Mouse (Mus musculus): ENCODE data around the gene Ubp1. TPM values are rescaled to one million over a fixed set of nuclear protein-coding genes. Genes with fewer than 3 reads are reported as not detected.
A peak's percentile ranks its signal among the peaks of the same experiment; 100 is the strongest.
"Not testable (repeated sequence)": the region's sequence is repeated elsewhere in the genome, so short reads cannot be mapped to it uniquely, and the experiment has no call there.

Ubp1 gene
- polyA plus RNA-seq (2012; rRNA removed) = 123 and 145 TPM in 2 replicates

DNA sequence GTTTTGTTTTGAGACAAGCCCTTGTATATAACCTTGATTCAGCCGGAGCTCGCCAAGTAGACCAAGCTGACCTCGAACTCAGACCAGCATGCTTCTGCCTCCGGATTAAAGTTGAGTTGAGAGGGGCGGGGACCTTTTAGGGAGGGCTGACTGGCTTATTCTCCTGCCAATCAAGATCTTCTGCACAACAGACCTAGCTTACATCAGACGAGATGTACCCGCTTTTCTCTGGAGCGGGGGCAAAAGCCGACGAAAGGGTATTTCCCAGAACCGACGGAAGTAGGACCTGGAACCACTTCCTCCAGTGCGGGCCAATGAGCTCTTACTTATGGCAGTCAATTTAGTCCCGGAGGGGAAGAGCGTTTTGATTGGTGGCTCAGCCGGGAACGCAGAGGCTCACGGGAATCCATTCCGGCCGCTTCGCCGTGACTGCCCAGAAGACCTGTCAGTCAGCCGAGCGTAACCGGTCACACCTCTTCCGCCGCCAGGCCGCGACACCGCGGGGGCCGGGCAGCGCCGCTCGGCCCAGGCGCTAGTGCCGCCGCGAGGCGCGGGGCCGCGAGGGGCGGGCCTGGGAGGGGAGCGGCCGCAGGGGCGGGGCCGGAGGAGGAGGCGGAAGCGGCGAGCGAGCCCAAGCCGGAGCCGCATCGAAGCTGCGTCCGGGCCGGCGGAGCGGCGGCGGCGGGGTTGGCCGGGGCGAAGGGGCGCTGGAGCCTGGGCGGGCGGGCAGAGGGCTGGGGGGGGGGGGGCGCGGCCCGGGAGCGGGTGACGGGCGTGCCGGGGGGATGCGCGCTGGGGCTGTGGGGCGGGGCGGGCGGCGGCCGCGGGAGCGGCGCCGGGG, at the start of gene Ubp1:
Gene Ubp1 (plus strand): TSS at position 401 of the 841 bp plus-strand sequence.
- TF ChIP-seq POLR2A (IDR thresholded peaks at IDR 0.05; ENCODE audit: extremely low read depth, insufficient read depth, low read length) (peak; percentile 55), CTCF (IDR thresholded peaks at IDR 0.05; ENCODE audit: extremely low read depth, insufficient read depth, low read length) (no peak)
- H3K27ac ChIP-seq (ENCODE audit: insufficient read depth, low read length) = peak within 1 kb of the TSS; percentile 79
- peaks cover 7% of the 10 kb centered on the region; the same call in 1 of the 2 replicates for H3K4me1 ChIP-seq (ENCODE audit: control insufficient read depth, insufficient read depth, low read length)
- H3K4me3 ChIP-seq (ENCODE audit: insufficient read depth, low read length) = peak within 1 kb of the TSS; percentile 52

DNA sequence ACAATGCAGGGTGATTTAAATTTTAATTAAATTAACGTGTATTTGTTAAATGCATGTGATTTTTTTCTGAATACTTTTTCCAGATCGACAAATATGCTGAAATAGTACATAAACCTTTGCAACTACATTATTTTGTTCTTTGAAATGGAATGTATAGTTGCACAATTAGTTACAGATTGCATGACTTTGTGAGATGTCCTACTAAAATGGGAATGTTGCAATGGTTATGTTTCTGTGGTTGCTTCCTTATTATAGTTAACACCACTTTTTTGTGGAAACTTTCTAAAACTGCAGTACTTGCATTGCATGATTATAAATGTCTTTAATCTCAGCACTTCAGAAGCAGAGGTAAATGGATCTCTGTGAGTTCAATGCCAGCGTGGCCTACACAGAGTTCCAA, 35.8 kb upstream of the Ubp1 start:
- TF ChIP-seq CTCF (IDR thresholded peaks at IDR 0.05; ENCODE audit: extremely low read depth, insufficient read depth, low read length) (no peak), POLR2A (IDR thresholded peaks at IDR 0.05; ENCODE audit: extremely low read depth, insufficient read depth, low read length) (no peak)
- H3K4me1 ChIP-seq (ENCODE audit: control insufficient read depth, insufficient read depth, low read length) = no peaks in the 10 kb centered on the region

DNA sequence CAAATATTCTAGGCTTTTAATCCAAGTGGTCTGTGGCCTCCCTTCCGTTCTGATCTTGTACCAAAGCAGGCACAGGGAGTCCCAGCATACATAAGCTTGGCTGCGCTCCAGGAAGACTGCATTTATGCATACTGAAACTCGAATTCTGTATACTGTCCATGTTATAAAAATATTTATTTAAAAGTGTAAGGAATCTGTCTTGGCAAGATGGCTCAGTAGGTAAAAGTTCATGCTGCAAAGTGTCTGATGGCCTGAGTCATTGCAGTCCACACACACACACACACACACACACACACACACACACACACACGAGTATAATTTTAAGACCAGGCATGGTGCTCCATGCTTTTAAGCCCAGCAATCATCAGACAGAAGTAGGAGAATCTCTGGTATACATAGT, 27.6 kb upstream of the Ubp1 start:
- H3K27ac ChIP-seq (ENCODE audit: insufficient read depth, low read length) = no peak overlapping the region
- no peak overlapping the region for H3K4me3 ChIP-seq (ENCODE audit: insufficient read depth, low read length)
- TF ChIP-seq POLR2A (IDR thresholded peaks at IDR 0.05; ENCODE audit: extremely low read depth, insufficient read depth, low read length) (no peak), CTCF (IDR thresholded peaks at IDR 0.05; ENCODE audit: extremely low read depth, insufficient read depth, low read length) (no peak)
- H3K4me1 ChIP-seq (ENCODE audit: control insufficient read depth, insufficient read depth, low read length) = no peaks in the 10 kb centered on the region

More for the DNA sequence above, 35.8 kb upstream of the Ubp1 start:
- Histone ChIP-seq H3K4me3 (ENCODE audit: insufficient read depth, low read length) (no peak overlapping the region), H3K27ac (ENCODE audit: insufficient read depth, low read length) (no peak overlapping the region)

DNA sequence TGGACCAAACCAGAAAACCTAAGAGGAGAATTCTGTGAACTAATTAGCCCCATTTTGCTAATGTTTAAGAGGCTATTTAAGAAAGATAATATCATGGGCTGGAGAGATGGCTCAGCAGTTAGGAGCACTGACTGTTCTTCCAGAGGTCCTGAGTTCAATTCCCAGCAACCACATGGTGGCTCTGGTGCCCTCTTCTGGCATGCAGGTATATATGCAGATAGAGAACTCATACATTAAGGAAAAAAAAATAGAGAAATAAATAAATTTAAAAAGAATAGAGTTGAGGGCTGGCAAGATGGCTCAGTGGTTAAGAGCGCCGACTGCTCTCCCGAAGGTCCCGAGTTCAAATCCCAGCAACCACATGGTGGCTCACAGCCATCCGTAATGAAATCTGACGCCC, 26.4 kb upstream of the Ubp1 start:
- H3K4me1 ChIP-seq (ENCODE audit: control insufficient read depth, insufficient read depth, low read length); H3K4me3 ChIP-seq (ENCODE audit: insufficient read depth, low read length): not testable (repeated sequence)

DNA sequence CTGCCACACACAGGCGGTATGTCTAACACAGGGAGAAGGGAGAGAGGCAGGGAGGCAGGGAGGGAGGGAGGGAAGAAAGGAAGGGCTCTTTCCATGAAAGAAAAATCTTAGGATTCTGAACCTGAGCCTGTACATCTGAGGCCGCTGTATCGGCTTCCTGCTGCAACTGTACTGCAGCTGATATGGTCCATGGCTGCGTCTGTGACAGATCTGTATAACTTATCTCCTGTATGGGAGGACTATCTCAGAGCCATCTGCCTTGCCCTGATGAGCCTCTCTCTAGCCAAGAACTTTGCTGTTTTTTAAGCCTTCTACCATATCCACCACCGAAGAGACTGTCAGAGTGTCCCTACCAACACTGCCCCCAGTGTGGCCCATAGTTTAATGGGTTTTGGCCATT, 14.9 kb upstream of the Ubp1 start:
- TF ChIP-seq POLR2A (IDR thresholded peaks at IDR 0.05; ENCODE audit: extremely low read depth, insufficient read depth, low read length) (no peak), CTCF (IDR thresholded peaks at IDR 0.05; ENCODE audit: extremely low read depth, insufficient read depth, low read length) (no peak)

More for the DNA sequence above, 26.4 kb upstream of the Ubp1 start:
- not testable (repeated sequence) for H3K27ac ChIP-seq (ENCODE audit: insufficient read depth, low read length)

DNA sequence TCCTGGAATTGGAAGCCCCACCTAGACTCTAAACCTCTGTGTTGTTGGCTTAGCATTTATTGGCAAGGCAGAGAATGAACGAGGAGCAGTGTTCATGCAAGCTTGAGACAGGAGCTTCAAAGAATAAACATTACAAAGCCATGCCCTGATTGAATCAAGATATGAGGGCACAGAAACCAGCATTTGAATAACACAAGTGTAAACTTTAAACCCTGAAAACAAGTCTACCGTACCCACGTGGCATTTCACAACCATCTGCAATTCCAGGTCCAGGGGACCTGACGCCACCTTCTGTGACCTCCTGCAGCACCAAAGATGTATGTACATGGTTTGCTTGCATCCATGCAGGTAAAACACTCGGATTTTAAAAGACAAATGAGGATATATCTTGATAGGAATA, 8.1 kb upstream of the Ubp1 start:
- Histone ChIP-seq H3K27ac (ENCODE audit: insufficient read depth, low read length) (no peak overlapping the region), H3K4me3 (ENCODE audit: insufficient read depth, low read length) (no peak overlapping the region), H3K4me1 (ENCODE audit: control insufficient read depth, insufficient read depth, low read length) (no peaks in the 10 kb centered on the region)
- TF ChIP-seq CTCF (IDR thresholded peaks at IDR 0.05; ENCODE audit: extremely low read depth, insufficient read depth, low read length) = no peak
- no peak for TF ChIP-seq POLR2A (IDR thresholded peaks at IDR 0.05; ENCODE audit: extremely low read depth, insufficient read depth, low read length)

More for the DNA sequence above, 14.9 kb upstream of the Ubp1 start:
- no peak overlapping the region for H3K27ac ChIP-seq (ENCODE audit: insufficient read depth, low read length)
- no peak overlapping the region for H3K4me3 ChIP-seq (ENCODE audit: insufficient read depth, low read length)
- H3K4me1 ChIP-seq (ENCODE audit: control insufficient read depth, insufficient read depth, low read length) = no peaks in the 10 kb centered on the region

DNA sequence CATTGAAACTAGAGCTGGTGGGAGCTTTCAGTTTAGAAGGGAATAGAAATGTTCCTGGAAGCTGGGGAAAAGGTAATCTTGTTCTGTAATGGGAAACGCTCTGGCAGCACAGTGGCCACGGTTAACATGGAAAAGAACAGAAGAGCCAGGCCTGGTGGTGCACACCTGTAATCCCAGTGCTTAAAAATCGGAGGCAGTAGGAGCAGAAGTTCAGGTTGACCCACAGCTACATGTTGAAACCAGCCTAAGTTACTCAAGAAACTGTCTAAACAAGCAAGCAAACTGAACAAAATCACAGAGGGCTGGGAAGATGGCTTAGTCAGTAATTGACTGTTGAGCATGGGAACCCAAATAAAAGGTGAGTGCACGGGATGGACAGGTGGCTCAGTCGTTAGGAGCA, 5.9 kb upstream of the Ubp1 start:
- no peaks in the 10 kb centered on the region for H3K4me1 ChIP-seq (ENCODE audit: control insufficient read depth, insufficient read depth, low read length)
- no peak overlapping the region for H3K4me3 ChIP-seq (ENCODE audit: insufficient read depth, low read length)
- H3K27ac ChIP-seq (ENCODE audit: insufficient read depth, low read length) = no peak overlapping the region
- TF ChIP-seq POLR2A (IDR thresholded peaks at IDR 0.05; ENCODE audit: extremely low read depth, insufficient read depth, low read length) (no peak), CTCF (IDR thresholded peaks at IDR 0.05; ENCODE audit: extremely low read depth, insufficient read depth, low read length) (no peak)

DNA sequence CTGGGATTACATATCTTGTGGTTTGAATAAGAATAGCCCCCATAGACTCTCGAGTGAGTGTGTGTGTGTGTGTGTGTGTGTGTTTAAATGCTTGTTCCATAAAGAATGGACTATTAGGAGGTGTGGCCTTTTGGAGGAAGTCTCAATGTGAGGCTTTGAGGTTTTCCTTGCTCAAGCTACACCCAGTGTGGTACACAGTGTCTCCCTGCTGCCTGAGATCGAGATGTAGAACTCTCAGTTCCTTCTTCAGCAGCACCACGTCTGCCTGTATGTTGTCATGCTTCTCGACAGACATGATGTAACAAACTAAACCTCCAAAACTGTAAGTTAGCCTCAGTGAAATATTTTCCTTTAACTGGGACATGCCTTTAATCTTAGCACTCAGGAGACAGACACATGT, 2.1 kb upstream of the Ubp1 start:
- H3K4me3 ChIP-seq (ENCODE audit: insufficient read depth, low read length) = no peak overlapping the region
- H3K27ac ChIP-seq (ENCODE audit: insufficient read depth, low read length) = no peak overlapping the region
- no peak for TF ChIP-seq CTCF (IDR thresholded peaks at IDR 0.05; ENCODE audit: extremely low read depth, insufficient read depth, low read length)
- no peak for TF ChIP-seq POLR2A (IDR thresholded peaks at IDR 0.05; ENCODE audit: extremely low read depth, insufficient read depth, low read length)
- peaks cover 5% of the 10 kb centered on the region; the same call in 1 of the 2 replicates for H3K4me1 ChIP-seq (ENCODE audit: control insufficient read depth, insufficient read depth, low read length)

DNA sequence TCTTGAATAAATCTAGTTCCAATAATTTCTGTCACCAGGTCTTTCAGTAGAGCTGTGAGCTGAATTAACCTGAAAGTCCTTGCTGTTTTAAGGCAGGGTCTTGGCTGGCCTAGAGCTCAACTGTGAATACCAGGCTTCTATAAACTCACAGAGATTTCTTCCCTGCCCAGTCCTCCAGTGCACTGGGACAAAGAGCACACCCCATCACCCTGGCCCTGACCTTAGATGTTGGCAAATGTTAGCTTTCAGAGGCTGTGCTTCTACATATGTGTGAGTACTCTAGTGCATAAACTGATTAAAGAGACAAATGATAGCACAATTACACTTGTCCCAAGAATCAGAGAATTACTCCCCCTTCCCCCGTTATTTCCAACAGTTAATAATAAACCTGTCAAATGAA, 1.1 kb upstream of the Ubp1 start:
- peaks cover 6% of the 10 kb centered on the region; the same call in 1 of the 2 replicates for H3K4me1 ChIP-seq (ENCODE audit: control insufficient read depth, insufficient read depth, low read length)
- TF ChIP-seq CTCF (IDR thresholded peaks at IDR 0.05; ENCODE audit: extremely low read depth, insufficient read depth, low read length) (no peak), POLR2A (IDR thresholded peaks at IDR 0.05; ENCODE audit: extremely low read depth, insufficient read depth, low read length) (no peak)
- no peak overlapping the region for H3K27ac ChIP-seq (ENCODE audit: insufficient read depth, low read length)
- no peak overlapping the region for H3K4me3 ChIP-seq (ENCODE audit: insufficient read depth, low read length)
